Mouse (Mus musculus) hematopoietic stem cell, adult 5-6 weeks (primary cell): ENCODE measurements at regions not wholly inside any gene's neighbourhood (a gene's known extent, or its start where the extent isn't known, plus 50 kb on each side); places are given as distances from the start of the nearest gene placed in this dataset.

Experiments
- ATAC-seq, 2 experiments: fragments of 125-278 bp in 1 of 2; replicated peaks in 1 of 2; 2 replicates each; pipeline ENCODE4 v1.8.0; 2016 to 2017; ENCODE audit warnings: inconsistent platforms in 2 of 2, mild to moderate bottlenecking in 2 of 2, moderate number of reproducible peaks in 2 of 2, low read depth in 1 of 2, moderate TSS enrichment in 1 of 2; ENCODE audit not compliant: low FRiP score in 2 of 2, poor library complexity in 2 of 2, severe bottlenecking in 2 of 2, insufficient read depth in 1 of 2, low TSS enrichment in 1 of 2

- no peak for ATAC-seq
These were observed 54.1 kb upstream of the Btc start for GRCm38 (mm10) chr5:91456924-91457323.

- ATAC-seq, result peak; percentile 59 to 60; a peak in 2 of 4 replicates
These were observed 52.4 kb upstream of the Parm1 start for GRCm38 (mm10) chr5:91464876-91465508.
